Mouse (Mus musculus): ENCODE measurements around the gene Neo1.

DNA sequence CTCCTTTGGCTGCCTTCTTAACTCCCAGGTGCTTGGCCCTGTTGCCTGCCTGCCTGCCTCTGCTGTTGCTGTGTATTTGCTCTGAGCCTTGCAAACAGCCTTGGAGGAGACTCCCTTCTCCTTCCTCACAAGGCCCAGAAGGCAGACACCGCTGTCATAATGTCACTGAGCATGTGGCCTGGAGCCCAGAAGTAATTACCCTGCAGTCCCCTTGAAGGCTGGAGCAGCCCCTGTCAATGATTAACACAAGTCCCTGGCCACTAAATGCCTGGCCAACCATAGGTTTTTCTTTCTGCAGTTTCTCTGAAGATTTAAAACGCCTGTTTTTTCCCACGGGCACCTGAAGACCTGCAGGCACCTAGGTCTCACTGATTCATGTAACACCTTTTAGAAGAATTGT is 203.3 kb downstream of the Neo1 start:
- TF ChIP-seq CTCF (IDR thresholded peaks at IDR 0.05; ENCODE audit: low read depth, low read length): no peak
- no peak for TF ChIP-seq GATA1 (IDR thresholded peaks at IDR 0.05; ENCODE audit: borderline replicate concordance, low read length)
- no peak for TF ChIP-seq TAL1 (conservative IDR thresholded peaks at IDR 0.05; ENCODE audit: low read depth, low read length)
- TF ChIP-seq GATA2 (IDR thresholded peaks at IDR 0.05; ENCODE audit: borderline replicate concordance, low read depth, low read length): no peak
- no peak for TF ChIP-seq POLR2AphosphoS5 (IDR thresholded peaks at IDR 0.05; ENCODE audit: insufficient replicate concordance, low read depth, low read length)
